Mouse (Mus musculus): ENCODE measurements at regions not wholly inside any gene's neighbourhood (a gene's known extent, or its start where the extent isn't known, plus 50 kb on each side); places are given as distances from the start of the nearest gene placed in this dataset.

DNA sequence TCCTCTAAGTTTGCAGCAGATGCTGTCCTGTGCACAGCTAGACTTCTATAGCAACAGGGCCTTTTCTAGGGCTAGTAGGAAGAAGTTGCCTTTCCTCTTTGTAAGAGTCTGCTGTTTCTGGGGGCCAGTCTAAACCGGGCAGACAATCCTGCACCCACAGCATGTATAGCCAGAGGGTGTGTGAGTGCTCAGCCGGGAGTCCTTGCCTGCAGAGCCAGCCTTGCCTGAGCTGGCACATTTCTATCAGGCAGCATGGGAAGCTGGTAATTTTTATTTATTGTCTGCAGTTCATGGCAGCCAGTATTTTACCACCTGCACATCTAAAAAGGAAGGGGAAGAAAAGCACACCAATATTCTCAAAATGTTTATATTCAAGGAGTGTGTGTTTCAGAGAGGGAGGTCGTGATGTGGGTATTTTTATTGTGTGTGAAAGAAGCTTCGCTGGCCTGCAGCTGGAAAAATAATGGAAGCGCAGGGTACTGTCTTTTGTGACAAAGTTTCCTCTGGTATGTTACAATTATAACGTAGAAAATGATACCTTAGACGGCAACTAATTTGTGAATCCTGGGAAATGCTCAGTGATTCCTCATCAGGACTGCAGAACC, 940.5 kb downstream of the 5730522E02Rik start:
- TF ChIP-seq CTCF (IDR thresholded peaks at IDR 0.05; ENCODE audit: control insufficient read depth, insufficient read depth, low read length) (no peak), POLR2A (IDR thresholded peaks at IDR 0.05; ENCODE audit: borderline replicate concordance, control insufficient read depth, low read depth, low read length) (no peak)
- H3K27ac ChIP-seq (ENCODE audit: control insufficient read depth, insufficient read depth, low read depth, low read length, poor library complexity), result no peak overlapping the region
- 62% methylated on average over 7 of the region's 7 CpGs for WGBS
- H3K4me1 ChIP-seq (ENCODE audit: control insufficient read depth, insufficient read depth, low read length), result no peaks in the 10 kb centered on the region
- H3K4me3 ChIP-seq (replicated peaks; ENCODE audit: control insufficient read depth, low read depth, low read length), result no peak overlapping the region

DNA sequence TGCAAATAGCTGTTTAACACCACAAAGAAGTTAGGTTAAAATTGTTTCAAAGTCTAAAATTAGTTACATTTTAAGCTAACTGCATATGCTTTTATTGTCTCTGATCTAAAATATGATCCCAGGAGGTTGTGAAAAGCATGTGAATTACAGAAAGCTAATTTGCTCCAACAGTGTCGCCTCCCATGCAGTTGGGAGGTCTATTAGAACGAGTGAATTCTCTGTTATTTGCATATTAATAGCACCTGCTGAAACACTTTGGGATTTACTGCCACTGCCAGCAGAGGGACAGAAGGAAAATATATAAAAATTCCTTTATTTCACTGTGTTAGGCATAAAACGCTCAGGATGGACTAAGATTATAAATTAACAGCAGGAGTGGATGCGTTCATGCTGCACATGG, 947.7 kb downstream of the 5730522E02Rik start:
- H3K27ac ChIP-seq (ENCODE audit: control insufficient read depth, insufficient read depth, low read depth, low read length, poor library complexity), result no peak overlapping the region
- H3K4me3 ChIP-seq (replicated peaks; ENCODE audit: control insufficient read depth, low read depth, low read length), result no peak overlapping the region
- no peaks in the 10 kb centered on the region for H3K4me1 ChIP-seq (ENCODE audit: control insufficient read depth, insufficient read depth, low read length)
- TF ChIP-seq POLR2A (IDR thresholded peaks at IDR 0.05; ENCODE audit: borderline replicate concordance, control insufficient read depth, low read depth, low read length) (no peak), CTCF (IDR thresholded peaks at IDR 0.05; ENCODE audit: control insufficient read depth, insufficient read depth, low read length) (no peak)
- WGBS, result 76% methylated on average over 4 of the region's 4 CpGs

DNA sequence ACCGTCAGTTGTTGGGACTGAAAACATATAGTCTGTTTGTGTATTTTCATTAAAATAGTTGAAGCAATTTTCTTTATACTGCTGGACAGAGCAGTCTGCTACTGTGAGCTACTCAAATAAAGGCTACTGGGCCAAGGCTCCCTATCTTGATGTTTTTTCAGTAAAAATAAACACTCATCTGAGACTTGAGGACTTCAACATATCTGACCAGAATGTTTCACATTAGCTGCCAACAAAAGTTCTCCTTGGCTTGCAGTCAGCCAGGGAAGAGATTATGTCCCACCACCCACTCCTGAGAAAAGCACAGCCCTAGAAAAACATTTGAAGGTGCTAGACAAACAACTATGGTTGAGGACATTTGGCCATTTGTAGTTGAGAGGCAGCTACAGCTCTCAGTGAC, 950.9 kb downstream of the 5730522E02Rik start:
- H3K4me3 ChIP-seq (replicated peaks; ENCODE audit: control insufficient read depth, low read depth, low read length), result no peak overlapping the region
- H3K27ac ChIP-seq (ENCODE audit: control insufficient read depth, insufficient read depth, low read depth, low read length, poor library complexity), result no peak overlapping the region
- WGBS, result 74% methylated on average over 1 of the region's 1 CpGs
- no peaks in the 10 kb centered on the region for H3K4me1 ChIP-seq (ENCODE audit: control insufficient read depth, insufficient read depth, low read length)
- TF ChIP-seq POLR2A (IDR thresholded peaks at IDR 0.05; ENCODE audit: borderline replicate concordance, control insufficient read depth, low read depth, low read length) (no peak), CTCF (IDR thresholded peaks at IDR 0.05; ENCODE audit: control insufficient read depth, insufficient read depth, low read length) (no peak)

DNA sequence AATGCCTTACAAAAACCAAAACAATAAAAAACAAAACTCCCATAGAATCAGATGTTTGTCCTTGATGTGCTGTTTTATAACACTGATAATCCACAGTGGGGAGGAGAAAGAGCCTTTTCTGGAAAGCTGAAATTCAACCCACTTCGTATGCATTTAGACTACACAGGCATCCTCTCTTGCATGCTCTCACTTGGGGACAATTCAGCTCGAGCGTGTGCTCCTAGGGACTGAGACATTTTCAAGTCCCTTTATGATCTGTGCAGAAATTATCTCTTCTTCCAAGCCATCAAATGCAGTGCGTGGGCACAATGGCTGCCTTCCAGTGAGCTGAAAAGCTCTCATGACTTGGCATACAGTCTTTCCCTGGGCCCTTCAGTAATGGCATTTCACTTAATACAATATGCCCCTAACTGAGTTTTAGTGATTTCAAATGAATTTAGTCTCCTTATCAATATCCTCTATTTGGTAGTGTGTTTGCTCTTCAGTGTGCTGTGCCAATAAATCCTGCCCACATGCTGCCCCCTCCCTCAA, 977.1 kb downstream of the 5730522E02Rik start:
- WGBS, result 71% methylated on average over 4 of the region's 4 CpGs
- no peaks in the 10 kb centered on the region for H3K4me1 ChIP-seq (ENCODE audit: control insufficient read depth, insufficient read depth, low read length)
- no peak overlapping the region for H3K27ac ChIP-seq (ENCODE audit: control insufficient read depth, insufficient read depth, low read depth, low read length, poor library complexity)
- H3K4me3 ChIP-seq (replicated peaks; ENCODE audit: control insufficient read depth, low read depth, low read length), result no peak overlapping the region
- no peak for TF ChIP-seq CTCF (IDR thresholded peaks at IDR 0.05; ENCODE audit: control insufficient read depth, insufficient read depth, low read length)
- TF ChIP-seq POLR2A (IDR thresholded peaks at IDR 0.05; ENCODE audit: borderline replicate concordance, control insufficient read depth, low read depth, low read length), result no peak
